Comparison of ENCODE assay signal across 20 mouse cellular contexts in the genomic region with DNA sequence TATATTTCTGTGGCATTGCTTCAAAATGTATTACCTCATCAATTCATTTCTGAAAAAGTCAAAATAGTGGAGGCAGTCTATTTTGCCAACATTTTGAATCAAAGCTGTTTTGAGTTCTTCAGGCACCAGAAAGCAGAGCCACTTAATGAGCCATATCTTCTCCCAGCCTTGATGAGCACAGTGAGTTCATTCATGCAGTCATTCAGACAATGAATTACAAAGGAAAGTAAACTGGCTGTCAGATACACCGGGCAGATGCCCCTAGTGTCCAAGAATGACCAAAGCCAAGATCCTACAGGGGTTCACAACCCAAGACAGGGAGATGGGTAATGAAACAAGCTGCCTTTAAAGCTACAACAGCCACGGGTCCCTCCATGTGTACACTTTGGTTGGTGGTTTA.
"Had no signal": no experiment of that assay in that cellular context is flagged by ENCODE, and none has a peak within 500 bp of the region (broad histone marks: within the 10 kb centered on the region; RNA-seq: fewer than 3 reads in every experiment).

No protein-coding gene starts in this region.

- H3K27me3 ChIP-seq: limb, embryonic 13.5 days; liver, embryonic 12.5 days; liver, embryonic 15.5 days; lung, embryonic 15.5 days; megakaryocyte, embryonic 14.5 days had no signal

- H3K4me2 ChIP-seq: limb, embryonic 13.5 days; liver, embryonic 12.5 days; liver, embryonic 15.5 days; lung, embryonic 15.5 days had no signal

- H3K9ac ChIP-seq: limb, embryonic 13.5 days; liver, embryonic 12.5 days; liver, embryonic 15.5 days; lung, embryonic 15.5 days had no signal

- H3K4me1 ChIP-seq: limb, embryonic 10.5 days; limb, embryonic 13.5 days; liver, embryonic 12.5 days; liver, embryonic 15.5 days; lung, embryonic 15.5 days; megakaryocyte, embryonic 14.5 days had no signal

- DNase-seq: kidney, postnatal 14 days; layer of hippocampus, adult 9-11 months; liver; lung, adult 18-20 months; lung, postnatal 10 days; lung, postnatal 36 days; midbrain, embryonic 14.5 days; thymus, adult 2 months; thymus, postnatal 14 days; thymus, postnatal 4 days had no signal

- H3K9me3 ChIP-seq: limb, embryonic 10.5 days; limb, embryonic 13.5 days; liver, embryonic 12.5 days; liver, embryonic 15.5 days; lung, embryonic 15.5 days; megakaryocyte, embryonic 14.5 days; midbrain, embryonic 10.5 days had no signal

- H3K27ac ChIP-seq: layer of hippocampus, adult 2 months; limb, embryonic 10.5 days; limb, embryonic 13.5 days; liver, embryonic 12.5 days; liver, embryonic 15.5 days; lung, embryonic 15.5 days; midbrain, embryonic 10.5 days had no signal

- H3K36me3 ChIP-seq: limb, embryonic 10.5 days; limb, embryonic 13.5 days; liver, embryonic 12.5 days; liver, embryonic 15.5 days; lung, embryonic 15.5 days; midbrain, embryonic 10.5 days had no signal

- H3K4me3 ChIP-seq: layer of hippocampus, adult 2 months; limb, embryonic 10.5 days; limb, embryonic 13.5 days; liver, embryonic 12.5 days; liver, embryonic 15.5 days; lung, embryonic 15.5 days; megakaryocyte, embryonic 14.5 days; midbrain, embryonic 10.5 days had no signal

- ATAC-seq: inflammation-experienced regulatory T-cells, adult 6 months; intestine, embryonic 16.5 days; liver, embryonic 12.5 days had no signal
